Mouse (Mus musculus): ENCODE results near the gene Sprr2e. TPM values are rescaled to one million over a fixed set of nuclear protein-coding genes. Genes with fewer than 3 reads are reported as not detected.

Sprr2e gene
- polyA plus RNA-seq (2012; rRNA removed) (not detected in 2 replicates), polyA plus RNA-seq (2014; fragmentation: Nextera tagmentation; extraction: Ambion mirVana) (not detected in 2 replicates)

- TF ChIP-seq CTCF (IDR thresholded peaks at IDR 0.05; ENCODE audit: low read depth) (no peak), EP300 (IDR thresholded peaks at IDR 0.05; ENCODE audit: low read depth) (no peak)
- ATAC-seq (ENCODE audit: insufficient read depth) (no peak), DNase-seq (ENCODE audit: low read depth in 3 of 3, low spot score in 3 of 3) (no peak)
- no peak within 1 kb of the TSS for H3K9ac ChIP-seq (replicated peaks)
- H3K4me3 ChIP-seq (ENCODE audit: insufficient read depth in 1 of 2, low read depth in 2 of 2, low read length in 2 of 2) = no peak within 1 kb of the TSS
- no peak within 1 kb of the TSS for H3K27ac ChIP-seq
- 27% methylated on average over 2 of the region's 2 CpGs for WGBS (ENCODE audit: insufficient replicate concordance)
- no peaks in the 10 kb centered on the region for H3K4me1 ChIP-seq (replicated peaks; ENCODE audit: control insufficient read depth in 2 of 2, insufficient read depth in 2 of 2, low read length in 1 of 2)
- no peaks in the 10 kb centered on the region for H3K36me3 ChIP-seq (replicated peaks; ENCODE audit: control insufficient read depth, insufficient read depth, low read depth)
- no peak within 1 kb of the TSS for H3K4me2 ChIP-seq (ENCODE audit: low read depth)
- no peaks in the 10 kb centered on the region for H3K9me3 ChIP-seq (ENCODE audit: control insufficient read depth, low read length)
- no peaks in the 10 kb centered on the region for H3K27me3 ChIP-seq (ENCODE audit: control insufficient read depth, insufficient read depth, low read length)
Measured at GRCm38 (mm10) chr3:92351843-92352242, at the start of gene Sprr2e. Gene Sprr2e (plus strand): TSS chr3:92352143.

- H3K4me3 ChIP-seq (ENCODE audit: insufficient read depth in 1 of 2, low read depth in 2 of 2, low read length in 2 of 2) = no peak overlapping the region
- H3K9ac ChIP-seq (replicated peaks) = no peak overlapping the region
- no peaks in the 10 kb centered on the region for H3K4me1 ChIP-seq (replicated peaks; ENCODE audit: control insufficient read depth in 2 of 2, insufficient read depth in 2 of 2, low read length in 1 of 2)
- H3K27ac ChIP-seq = no peak overlapping the region
- no peak for TF ChIP-seq EP300 (IDR thresholded peaks at IDR 0.05; ENCODE audit: low read depth)
- no peak for TF ChIP-seq CTCF (IDR thresholded peaks at IDR 0.05; ENCODE audit: low read depth)
- no peak for DNase-seq (ENCODE audit: low read depth in 3 of 3, low spot score in 3 of 3)
- no peaks in the 10 kb centered on the region for H3K9me3 ChIP-seq (ENCODE audit: control insufficient read depth, low read length)
- no peaks in the 10 kb centered on the region for H3K27me3 ChIP-seq (ENCODE audit: control insufficient read depth, insufficient read depth, low read length)
- no peak overlapping the region for H3K4me2 ChIP-seq (ENCODE audit: low read depth)
- 63% methylated on average over 1 of the region's 1 CpGs for WGBS (ENCODE audit: insufficient replicate concordance)
- no peaks in the 10 kb centered on the region for H3K36me3 ChIP-seq (replicated peaks; ENCODE audit: control insufficient read depth, insufficient read depth, low read depth)
- no peak for ATAC-seq (ENCODE audit: insufficient read depth)
Measured at GRCm38 (mm10) chr3:92307406-92307805, 44.5 kb upstream of the Sprr2e start.

DNA sequence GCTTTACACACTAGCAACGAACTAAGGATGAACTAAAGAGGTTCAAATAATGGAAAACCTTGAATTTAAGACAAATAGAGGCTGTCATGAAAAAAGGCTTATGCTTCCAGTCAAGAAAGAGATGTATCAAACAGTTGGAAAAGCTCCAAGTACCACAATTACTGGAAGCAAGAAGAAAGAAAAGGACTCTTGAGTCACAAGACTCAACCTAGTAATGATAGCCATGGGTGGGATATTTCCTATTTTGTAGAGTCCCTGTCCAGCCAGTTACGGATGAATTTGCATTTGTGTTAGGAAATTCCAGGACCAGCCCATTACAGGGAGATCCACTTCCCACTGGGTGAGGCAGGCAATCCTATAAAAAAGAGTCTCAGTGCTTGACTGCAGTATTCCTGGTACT is 35.6 kb upstream of the Sprr2e start, which contains the start of gene Sprr2b:
Sprr2b (plus strand) TSS at position 301 of the 400 bp plus-strand sequence.
- no peak within 1 kb of the TSS for H3K9ac ChIP-seq (replicated peaks)
- no peak within 1 kb of the TSS for H3K27ac ChIP-seq
- no peak within 1 kb of the TSS for H3K4me3 ChIP-seq (ENCODE audit: insufficient read depth in 1 of 2, low read depth in 2 of 2, low read length in 2 of 2)
- no peaks in the 10 kb centered on the region for H3K36me3 ChIP-seq (replicated peaks; ENCODE audit: control insufficient read depth, insufficient read depth, low read depth)
- TF ChIP-seq CTCF (IDR thresholded peaks at IDR 0.05; ENCODE audit: low read depth) = no peak
- no peak for TF ChIP-seq EP300 (IDR thresholded peaks at IDR 0.05; ENCODE audit: low read depth)
- no peak for DNase-seq (ENCODE audit: low read depth in 3 of 3, low spot score in 3 of 3)
- no peaks in the 10 kb centered on the region for H3K4me1 ChIP-seq (replicated peaks; ENCODE audit: control insufficient read depth in 2 of 2, insufficient read depth in 2 of 2, low read length in 1 of 2)
- H3K27me3 ChIP-seq (ENCODE audit: control insufficient read depth, insufficient read depth, low read length) = no peaks in the 10 kb centered on the region
- no peak within 1 kb of the TSS for H3K4me2 ChIP-seq (ENCODE audit: low read depth)
- no peaks in the 10 kb centered on the region for H3K9me3 ChIP-seq (ENCODE audit: control insufficient read depth, low read length)
- no peak for ATAC-seq (ENCODE audit: insufficient read depth)
- 49% methylated on average over 2 of the region's 2 CpGs for WGBS (ENCODE audit: insufficient replicate concordance)

- no peak for TF ChIP-seq EP300 (IDR thresholded peaks at IDR 0.05; ENCODE audit: low read depth)
- no peak for TF ChIP-seq CTCF (IDR thresholded peaks at IDR 0.05; ENCODE audit: low read depth)
- no peaks in the 10 kb centered on the region for H3K9me3 ChIP-seq (ENCODE audit: control insufficient read depth, low read length)
- no peak for ATAC-seq (ENCODE audit: insufficient read depth)
- H3K36me3 ChIP-seq (replicated peaks; ENCODE audit: control insufficient read depth, insufficient read depth, low read depth) = no peaks in the 10 kb centered on the region
- no peak overlapping the region for H3K27ac ChIP-seq
- no peak overlapping the region for H3K4me2 ChIP-seq (ENCODE audit: low read depth)
- H3K9ac ChIP-seq (replicated peaks) = no peak overlapping the region
- 44% methylated on average over 2 of the region's 2 CpGs for WGBS (ENCODE audit: insufficient replicate concordance)
- no peaks in the 10 kb centered on the region for H3K4me1 ChIP-seq (replicated peaks; ENCODE audit: control insufficient read depth in 2 of 2, insufficient read depth in 2 of 2, low read length in 1 of 2)
- H3K4me3 ChIP-seq (ENCODE audit: insufficient read depth in 1 of 2, low read depth in 2 of 2, low read length in 2 of 2) = no peak overlapping the region
- DNase-seq (ENCODE audit: low read depth in 3 of 3, low spot score in 3 of 3) = no peak
- H3K27me3 ChIP-seq (ENCODE audit: control insufficient read depth, insufficient read depth, low read length) = no peaks in the 10 kb centered on the region
Measured at GRCm38 (mm10) chr3:92317384-92317783, 34.6 kb upstream of the Sprr2e start.

- H3K4me2 ChIP-seq (ENCODE audit: low read depth) = no peak overlapping the region
- no peaks in the 10 kb centered on the region for H3K36me3 ChIP-seq (replicated peaks; ENCODE audit: control insufficient read depth, insufficient read depth, low read depth)
- WGBS (ENCODE audit: insufficient replicate concordance) = 47% methylated on average over 1 of the region's 1 CpGs
- no peak overlapping the region for H3K27ac ChIP-seq
- H3K4me3 ChIP-seq (ENCODE audit: insufficient read depth in 1 of 2, low read depth in 2 of 2, low read length in 2 of 2) = no peak overlapping the region
- no peaks in the 10 kb centered on the region for H3K4me1 ChIP-seq (replicated peaks; ENCODE audit: control insufficient read depth in 2 of 2, insufficient read depth in 2 of 2, low read length in 1 of 2)
- no peak for DNase-seq (ENCODE audit: low read depth in 3 of 3, low spot score in 3 of 3)
- no peaks in the 10 kb centered on the region for H3K9me3 ChIP-seq (ENCODE audit: control insufficient read depth, low read length)
- TF ChIP-seq CTCF (IDR thresholded peaks at IDR 0.05; ENCODE audit: low read depth) (no peak), EP300 (IDR thresholded peaks at IDR 0.05; ENCODE audit: low read depth) (no peak)
- no peaks in the 10 kb centered on the region for H3K27me3 ChIP-seq (ENCODE audit: control insufficient read depth, insufficient read depth, low read length)
- no peak for ATAC-seq (ENCODE audit: insufficient read depth)
- H3K9ac ChIP-seq (replicated peaks) = no peak overlapping the region
Measured at GRCm38 (mm10) chr3:92336278-92336677, 15.7 kb upstream of the Sprr2e start.

Data from liver, embryonic 14.5 days (tissue).